Mouse (Mus musculus): ENCODE results near the gene Olfr544. TPM values are rescaled to one million over a fixed set of nuclear protein-coding genes. Genes with fewer than 3 reads are reported as not detected.

The Olfr544 gene
- 0.14 and 0.18 TPM in 2 replicates for polyA plus RNA-seq (2015; fragmentation: Nextera tagmentation; extraction: Ambion mirVana)

- Histone ChIP-seq H3K27ac (replicated peaks) (no peak within 1 kb of the TSS), H3K9me3 (replicated peaks) (no peaks in the 10 kb centered on the region), H3K9ac (replicated peaks) (no peak within 1 kb of the TSS), H3K36me3 (no peaks in the 10 kb centered on the region), H3K4me2 (no peak within 1 kb of the TSS), H3K4me3 (replicated peaks) (no peak within 1 kb of the TSS), H3K4me1 (no peaks in the 10 kb centered on the region), H3K27me3 (replicated peaks) (no peaks in the 10 kb centered on the region)
- ATAC-seq (ENCODE audit: low FRiP score) = no peak
- WGBS = 63% methylated on average over 1 of the region's 1 CpGs
These were observed at the start of gene Olfr544 for GRCm38 (mm10) chr7:102488161-102488560. Gene Olfr544 (minus strand): TSS chr7:102488313.

- Histone ChIP-seq H3K4me1 (no peaks in the 10 kb centered on the region), H3K27ac (replicated peaks) (no peak within 1 kb of the TSS), H3K9me3 (replicated peaks) (no peaks in the 10 kb centered on the region), H3K4me2 (no peak within 1 kb of the TSS), H3K27me3 (replicated peaks) (no peaks in the 10 kb centered on the region), H3K4me3 (replicated peaks) (no peak within 1 kb of the TSS), H3K36me3 (no peaks in the 10 kb centered on the region), H3K9ac (replicated peaks) (no peak within 1 kb of the TSS)
- WGBS = 85% methylated on average over 1 of the region's 1 CpGs
- ATAC-seq (ENCODE audit: low FRiP score) = no peak
These were observed 46.3 kb upstream of the Olfr544 start, which contains the start of gene Olfr547 for GRCm38 (mm10) chr7:102534449-102534848. Gene Olfr547 (plus strand): TSS chr7:102534749.

GRCm38 (mm10) chr7:102529052-102529451, 40.9 kb upstream of the Olfr544 start:
- H3K9me3 ChIP-seq (replicated peaks) = no peaks in the 10 kb centered on the region
- no peak overlapping the region for H3K4me2 ChIP-seq
- H3K27ac ChIP-seq (replicated peaks) = no peak overlapping the region
- H3K4me3 ChIP-seq (replicated peaks) = no peak overlapping the region
- no peaks in the 10 kb centered on the region for H3K27me3 ChIP-seq (replicated peaks)
- H3K36me3 ChIP-seq = no peaks in the 10 kb centered on the region
- no peak for ATAC-seq (ENCODE audit: low FRiP score)
- 84% methylated on average over 1 of the region's 1 CpGs for WGBS
- H3K9ac ChIP-seq (replicated peaks) = no peak overlapping the region
- no peaks in the 10 kb centered on the region for H3K4me1 ChIP-seq

- no peak overlapping the region for H3K27ac ChIP-seq (replicated peaks)
- no peak overlapping the region for H3K9ac ChIP-seq (replicated peaks)
- ATAC-seq (ENCODE audit: low FRiP score) = no peak
- H3K4me3 ChIP-seq (replicated peaks) = no peak overlapping the region
- peaks cover 11% of the 10 kb centered on the region for H3K27me3 ChIP-seq (replicated peaks)
- 57% methylated on average over 2 of the region's 2 CpGs for WGBS
- peaks cover 19% of the 10 kb centered on the region for H3K4me1 ChIP-seq
- H3K9me3 ChIP-seq (replicated peaks) = no peaks in the 10 kb centered on the region
- H3K4me2 ChIP-seq = no peak overlapping the region
- no peaks in the 10 kb centered on the region for H3K36me3 ChIP-seq
These were observed 28.9 kb upstream of the Olfr544 start for GRCm38 (mm10) chr7:102517051-102517335.

DNA sequence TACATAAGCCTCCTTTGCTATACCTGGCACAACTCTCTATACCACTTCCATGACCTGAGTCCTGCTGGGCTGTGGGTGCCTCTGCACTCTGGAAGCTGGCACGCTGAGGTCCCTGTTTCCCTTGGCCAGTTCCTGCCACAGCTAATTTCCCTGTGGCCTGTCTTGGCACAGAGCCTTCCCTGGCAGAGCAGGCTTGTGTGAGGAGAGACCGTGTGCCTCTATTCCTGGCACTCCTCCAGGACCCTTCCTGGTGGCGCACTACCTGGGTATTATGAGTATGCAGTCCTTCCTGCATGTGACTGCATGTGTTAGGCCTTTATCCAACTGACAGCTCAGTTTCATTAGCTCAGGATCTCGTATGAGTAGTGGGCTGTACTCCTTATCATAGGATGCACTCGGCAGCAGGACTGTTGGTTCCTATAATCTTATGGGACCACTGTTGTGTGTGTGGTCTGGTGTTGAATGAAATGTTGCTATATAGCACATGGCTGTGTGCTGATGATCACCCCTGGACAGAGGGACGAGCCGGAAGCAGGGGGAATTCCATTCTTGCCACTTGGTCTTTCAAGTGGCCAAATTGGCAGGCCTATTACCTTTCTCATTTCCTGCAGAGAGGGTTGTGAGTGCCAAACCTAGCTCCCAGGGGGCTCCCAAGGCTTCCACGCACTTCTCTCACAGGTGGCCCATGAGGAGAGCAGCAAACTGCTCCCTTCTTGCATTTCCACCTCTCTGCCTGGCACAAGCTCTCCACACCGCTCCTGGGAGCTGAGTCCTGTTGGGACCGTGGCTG, 28.3 kb upstream of the Olfr544 start:
- peaks cover 11% of the 10 kb centered on the region for H3K27me3 ChIP-seq (replicated peaks)
- no peak overlapping the region for H3K27ac ChIP-seq (replicated peaks)
- no peaks in the 10 kb centered on the region for H3K9me3 ChIP-seq (replicated peaks)
- H3K4me3 ChIP-seq (replicated peaks) = no peak overlapping the region
- no peak overlapping the region for H3K9ac ChIP-seq (replicated peaks)
- WGBS = 68% methylated on average over 10 of the region's 10 CpGs
- H3K36me3 ChIP-seq = no peaks in the 10 kb centered on the region
- no peak overlapping the region for H3K4me2 ChIP-seq
- peaks cover 19% of the 10 kb centered on the region for H3K4me1 ChIP-seq
- ATAC-seq (ENCODE audit: low FRiP score) = no peak

GRCm38 (mm10) chr7:102514144-102514543, 26.0 kb upstream of the Olfr544 start:
- Histone ChIP-seq H3K4me2 (no peak overlapping the region), H3K4me1 (peaks cover 19% of the 10 kb centered on the region), H3K36me3 (no peaks in the 10 kb centered on the region), H3K4me3 (replicated peaks) (no peak overlapping the region), H3K9me3 (replicated peaks) (no peaks in the 10 kb centered on the region), H3K9ac (replicated peaks) (no peak overlapping the region), H3K27me3 (replicated peaks) (peaks cover 11% of the 10 kb centered on the region), H3K27ac (replicated peaks) (no peak overlapping the region)
- ATAC-seq (ENCODE audit: low FRiP score) = no peak
- 79% methylated on average over 4 of the region's 4 CpGs for WGBS

- H3K27ac ChIP-seq (replicated peaks) = peak overlapping the region; percentile 46; the same call in 1 of the 2 replicates
- H3K9me3 ChIP-seq (replicated peaks) = no peaks in the 10 kb centered on the region
- peaks cover 11% of the 10 kb centered on the region for H3K27me3 ChIP-seq (replicated peaks)
- H3K4me2 ChIP-seq = peak overlapping the region; percentile 93
- under 1% methylated on average over 54 of the region's 54 CpGs for WGBS
- H3K9ac ChIP-seq (replicated peaks) = peak overlapping the region; percentile 81
- peak; percentile 97 for ATAC-seq (ENCODE audit: low FRiP score)
- H3K4me1 ChIP-seq = peaks cover 19% of the 10 kb centered on the region
- H3K36me3 ChIP-seq = no peaks in the 10 kb centered on the region
- H3K4me3 ChIP-seq (replicated peaks) = peak overlapping the region; percentile 60
These were observed 24.8 kb upstream of the Olfr544 start for GRCm38 (mm10) chr7:102512814-102513435.

- no peak for ATAC-seq (ENCODE audit: low FRiP score)
- peaks cover 17% of the 10 kb centered on the region for H3K4me1 ChIP-seq
- H3K27me3 ChIP-seq (replicated peaks) = peaks cover 11% of the 10 kb centered on the region
- no peak overlapping the region for H3K27ac ChIP-seq (replicated peaks)
- H3K4me2 ChIP-seq = no peak overlapping the region
- no peaks in the 10 kb centered on the region for H3K36me3 ChIP-seq
- H3K4me3 ChIP-seq (replicated peaks) = no peak overlapping the region
- WGBS = 94% methylated on average over 10 of the region's 10 CpGs
- no peaks in the 10 kb centered on the region for H3K9me3 ChIP-seq (replicated peaks)
- H3K9ac ChIP-seq (replicated peaks) = no peak overlapping the region
These were observed 23.8 kb upstream of the Olfr544 start for GRCm38 (mm10) chr7:102511927-102512326.

DNA sequence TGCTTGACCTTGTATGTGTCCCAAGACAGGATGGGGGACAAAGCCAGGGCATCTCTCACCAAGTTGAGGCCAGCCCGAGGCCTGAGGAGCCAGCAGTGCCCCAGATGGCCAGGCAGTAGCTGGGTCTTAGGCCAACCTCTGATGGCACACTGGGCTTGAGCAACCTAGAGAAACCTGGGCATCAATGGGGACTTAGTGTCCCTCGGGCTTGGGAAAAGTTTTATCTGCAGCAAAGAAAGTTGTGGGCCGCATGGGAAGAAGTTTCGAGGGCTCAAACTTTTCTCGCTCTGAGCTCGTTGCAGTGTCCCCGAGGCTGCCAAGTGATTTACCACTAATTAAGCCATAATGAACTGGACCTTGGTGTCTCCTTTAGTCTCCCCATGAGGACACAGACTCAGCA, 21.6 kb upstream of the Olfr544 start:
- Histone ChIP-seq H3K27me3 (replicated peaks) (peaks cover 11% of the 10 kb centered on the region), H3K4me2 (no peak overlapping the region), H3K4me1 (peaks cover 9% of the 10 kb centered on the region), H3K36me3 (no peaks in the 10 kb centered on the region), H3K9ac (replicated peaks) (no peak overlapping the region), H3K9me3 (replicated peaks) (no peaks in the 10 kb centered on the region), H3K4me3 (replicated peaks) (no peak overlapping the region), H3K27ac (replicated peaks) (no peak overlapping the region)
- 71% methylated on average over 7 of the region's 7 CpGs for WGBS
- ATAC-seq (ENCODE audit: low FRiP score) = no peak

GRCm38 (mm10) chr7:102508666-102509065, 20.6 kb upstream of the Olfr544 start:
- no peak overlapping the region for H3K27ac ChIP-seq (replicated peaks)
- ATAC-seq (ENCODE audit: low FRiP score) = no peak
- peaks cover 2% of the 10 kb centered on the region; the same call in 1 of the 2 replicates for H3K27me3 ChIP-seq (replicated peaks)
- no peaks in the 10 kb centered on the region for H3K36me3 ChIP-seq
- WGBS = 91% methylated on average over 6 of the region's 6 CpGs
- no peak overlapping the region for H3K4me3 ChIP-seq (replicated peaks)
- H3K9me3 ChIP-seq (replicated peaks) = no peaks in the 10 kb centered on the region
- no peak overlapping the region for H3K4me2 ChIP-seq
- no peak overlapping the region for H3K9ac ChIP-seq (replicated peaks)
- H3K4me1 ChIP-seq = peaks cover 8% of the 10 kb centered on the region

- no peak overlapping the region for H3K4me3 ChIP-seq (replicated peaks)
- H3K9me3 ChIP-seq (replicated peaks) = no peaks in the 10 kb centered on the region
- no peak overlapping the region for H3K4me2 ChIP-seq
- H3K9ac ChIP-seq (replicated peaks) = no peak overlapping the region
- ATAC-seq (ENCODE audit: low FRiP score) = no peak
- no peaks in the 10 kb centered on the region for H3K36me3 ChIP-seq
- no peak overlapping the region for H3K27ac ChIP-seq (replicated peaks)
- peaks cover 3% of the 10 kb centered on the region for H3K4me1 ChIP-seq
- no peaks in the 10 kb centered on the region for H3K27me3 ChIP-seq (replicated peaks)
- WGBS = 91% methylated on average over 9 of the region's 9 CpGs
These were observed 20.0 kb upstream of the Olfr544 start for GRCm38 (mm10) chr7:102508066-102508465.

- no peaks in the 10 kb centered on the region for H3K9me3 ChIP-seq (replicated peaks)
- H3K9ac ChIP-seq (replicated peaks) = no peak overlapping the region
- no peaks in the 10 kb centered on the region for H3K4me1 ChIP-seq
- H3K4me2 ChIP-seq = no peak overlapping the region
- no peaks in the 10 kb centered on the region for H3K27me3 ChIP-seq (replicated peaks)
- 45% methylated on average over 3 of the region's 3 CpGs for WGBS
- H3K36me3 ChIP-seq = no peaks in the 10 kb centered on the region
- peak; percentile 84 for ATAC-seq (ENCODE audit: low FRiP score)
- no peak overlapping the region for H3K27ac ChIP-seq (replicated peaks)
- H3K4me3 ChIP-seq (replicated peaks) = no peak overlapping the region
These were observed 18.7 kb upstream of the Olfr544 start for GRCm38 (mm10) chr7:102506848-102507247.
